Mouse (Mus musculus) heart, adult 2 months (tissue): Measurements from ENCODE around the gene Ndufs4. TPM values are rescaled to one million over a fixed set of nuclear protein-coding genes. Genes with fewer than 3 reads are reported as not detected.
"Not testable (repeated sequence)": the region's sequence is repeated elsewhere in the genome, so short reads cannot be mapped to it uniquely, and the experiment has no call there.

Experiments
- DNase-seq, 2 experiments: peaks; one replicate each; pipeline ENCODE4 v3.0.0; 2021
- H3K27ac ChIP-seq: fragments of 200-600 bp; 2 replicates; pipeline ENCODE4 v1.8.1; 2022
- H3K27me3 ChIP-seq: fragments of 200-500 bp; 2 replicates; pipeline ENCODE4 v1.6.1; 2012; ENCODE audit warnings: mild to moderate bottlenecking, low read length, inconsistent platforms, mixed read lengths; ENCODE audit not compliant: control insufficient read depth, insufficient read depth
- H3K36me3 ChIP-seq: fragments of 200-500 bp; 2 replicates; pipeline ENCODE4 v1.6.1; 2012; ENCODE audit warnings: low read length, inconsistent platforms; ENCODE audit not compliant: control insufficient read depth, insufficient read depth
- H3K4me1 ChIP-seq: fragments of 200-500 bp; 2 replicates; pipeline ENCODE4 v1.6.1; 2011; ENCODE audit warnings: low read length; ENCODE audit not compliant: control insufficient read depth, insufficient read depth
- H3K4me3 ChIP-seq: fragments of 200-600 bp; 2 replicates; pipeline ENCODE4 v1.8.1; 2022
- H3K79me2 ChIP-seq: fragments of 200-500 bp; replicated peaks from 2 replicates; pipeline ENCODE4 v1.6.1; 2012; ENCODE audit warnings: mild to moderate bottlenecking, inconsistent platforms, low read length, moderate library complexity, mixed read lengths; ENCODE audit not compliant: control insufficient read depth, insufficient read depth
- H3K9ac ChIP-seq: fragments of 200-500 bp; 2 replicates; pipeline ENCODE4 v1.6.1; 2012; ENCODE audit warnings: low read depth, mild to moderate bottlenecking, control low read depth, inconsistent platforms, low read length, mixed read lengths
- CTCF ChIP-seq: fragments of 200-600 bp; IDR thresholded peaks from 2 replicates; pipeline ENCODE4 v1.8.1; 2022; ENCODE audit warnings: antibody characterized with exemption, mild to moderate bottlenecking, moderate library complexity
- EP300 ChIP-seq: fragments of 200-500 bp; IDR thresholded peaks from 2 replicates; pipeline ENCODE4 v1.6.1; 2011; ENCODE audit warnings: low read depth, low read length, control low read depth; ENCODE audit not compliant: insufficient read depth
- POLR2A ChIP-seq: fragments of 200-500 bp; IDR thresholded peaks from 2 replicates; pipeline ENCODE4 v1.6.1; 2011; ENCODE audit warnings: mild to moderate bottlenecking, low read depth, low read length, control low read depth; ENCODE audit not compliant: insufficient read depth
- WGBS: fragments of 180-500 bp; shearing (Covaris S2); methylation state at CpG from one replicate; pipeline ENCODE4 v1.1.7; 2018; 5-methylcytosine and 5-hydroxymethylcytosine counted together
- intact Hi-C: fragments of 180-260 bp; cut with DNase I; formaldehyde crosslinking; loops from one replicate; pipeline ENCODE4 v1.15.1; 2025
- polyA plus RNA-seq: library from polyadenylated mRNA; depleted of rRNA; stranded (reverse); fragments of >200 nt; gene quantifications from 2 replicates; pipeline ENCODE4 v1.2.3, GENCODE M21; 2012
- total RNA-seq, 2 experiments: library from RNA; stranded (reverse); gene quantifications; 2 replicates each; pipeline ENCODE4 v1.2.3; 2021

The Ndufs4 gene
- total and polyA plus RNA-seq, 3 experiments: 185 to 588 (median 493) TPM

DNA sequence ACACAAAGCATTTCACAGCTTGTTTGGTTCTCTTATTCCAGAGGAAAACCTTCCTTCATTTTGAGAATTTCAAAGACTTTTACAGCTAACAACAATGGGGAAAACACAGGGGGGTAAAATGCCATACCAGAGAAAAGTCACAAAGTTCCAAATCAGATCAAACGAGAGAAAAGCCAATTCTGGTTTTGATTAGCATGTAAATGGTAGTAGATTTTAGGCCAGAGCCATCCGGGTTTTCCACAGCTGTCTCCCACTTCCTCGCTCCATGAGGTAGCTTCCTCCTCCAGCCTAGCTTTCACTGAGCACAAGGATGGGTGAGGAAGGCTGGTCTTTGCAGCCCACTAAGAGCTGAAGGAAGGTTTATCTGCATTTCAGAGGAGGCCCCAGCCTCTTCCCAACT, 90.3 kb downstream of the Ndufs4 start:
- intact Hi-C loops: no loop called here
- H3K9ac ChIP-seq: no peak overlapping the region
- no peaks in the 10 kb centered on the region for H3K27me3 ChIP-seq
- H3K4me3 ChIP-seq: no peak overlapping the region
- H3K27ac ChIP-seq: no peak overlapping the region
- no peak for TF ChIP-seq POLR2A
- no peak for TF ChIP-seq EP300
- TF ChIP-seq CTCF: no peak
- H3K36me3 ChIP-seq: peaks cover 10% of the 10 kb centered on the region
- no peaks in the 10 kb centered on the region for H3K79me2 ChIP-seq
- no peak for DNase-seq
- peaks cover 6% of the 10 kb centered on the region for H3K4me1 ChIP-seq
- 73% methylated on average over 3 of the region's 3 CpGs for WGBS

DNA sequence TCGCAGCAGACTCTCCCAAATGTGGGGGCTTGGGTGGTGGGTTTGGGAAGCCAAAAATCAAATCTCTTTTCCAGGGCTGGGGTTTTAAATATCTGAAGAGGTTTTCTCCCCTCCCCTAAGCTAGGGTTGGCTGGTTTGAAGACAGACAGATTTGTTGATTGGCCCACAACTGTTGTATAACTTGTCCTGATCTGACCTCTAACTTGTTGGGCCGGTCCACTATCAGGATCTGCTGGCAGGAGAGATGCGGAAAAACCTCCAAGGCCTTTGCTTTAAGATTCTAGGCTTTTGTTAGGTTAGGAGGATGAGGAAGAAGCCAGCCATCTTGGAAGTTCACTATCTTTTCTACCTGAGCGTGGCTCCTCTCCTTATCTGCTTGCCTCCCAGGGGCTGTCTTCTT, 91.5 kb downstream of the Ndufs4 start:
- TF ChIP-seq CTCF (no peak), EP300 (no peak), POLR2A (no peak)
- DNase-seq: peak in 1 of 2 experiments; percentile 14
- Histone ChIP-seq H3K4me3 (no peak overlapping the region), H3K27ac (no peak overlapping the region), H3K27me3 (no peaks in the 10 kb centered on the region), H3K36me3 (peaks cover 10% of the 10 kb centered on the region), H3K4me1 (peaks cover 6% of the 10 kb centered on the region), H3K9ac (no peak overlapping the region), H3K79me2 (no peaks in the 10 kb centered on the region)
- intact Hi-C loops: no loop called here
- 65% methylated on average over 4 of the region's 4 CpGs for WGBS

DNA sequence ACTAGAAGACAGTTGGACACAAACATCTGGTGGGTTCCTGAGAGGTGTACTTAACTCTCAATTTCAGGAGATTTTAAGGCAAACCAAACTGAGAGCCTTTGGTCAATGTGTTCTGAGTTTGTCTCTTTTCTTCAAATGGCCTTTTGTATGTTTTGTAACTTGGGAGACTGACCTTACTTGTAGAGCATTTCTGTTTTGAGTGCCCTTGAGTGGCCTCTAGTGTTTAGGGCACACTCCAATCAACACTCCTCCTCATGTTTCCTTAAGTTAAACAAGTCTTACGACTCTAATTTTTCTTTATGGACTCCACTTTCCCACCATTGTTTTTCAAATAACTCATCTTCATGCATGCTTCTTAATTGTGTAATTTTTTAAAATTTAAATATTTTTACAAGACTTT, 98.6 kb downstream of the Ndufs4 start:
- no peak for TF ChIP-seq CTCF
- TF ChIP-seq EP300: no peak
- TF ChIP-seq POLR2A: no peak
- H3K27ac ChIP-seq: peak overlapping the region; percentile 62
- no peak overlapping the region for H3K9ac ChIP-seq
- H3K36me3 ChIP-seq: peaks cover 24% of the 10 kb centered on the region
- H3K4me1 ChIP-seq: no peaks in the 10 kb centered on the region
- H3K4me3 ChIP-seq: no peak overlapping the region
- 73% methylated on average over 1 of the region's 1 CpGs for WGBS
- no peak for DNase-seq
- H3K27me3 ChIP-seq: no peaks in the 10 kb centered on the region
- intact Hi-C loops: loop anchor here (5.0 kb wide), 1 partner anchor 168 kb away; the partner anchor contains the start of gene Fst
- no peaks in the 10 kb centered on the region for H3K79me2 ChIP-seq

DNA sequence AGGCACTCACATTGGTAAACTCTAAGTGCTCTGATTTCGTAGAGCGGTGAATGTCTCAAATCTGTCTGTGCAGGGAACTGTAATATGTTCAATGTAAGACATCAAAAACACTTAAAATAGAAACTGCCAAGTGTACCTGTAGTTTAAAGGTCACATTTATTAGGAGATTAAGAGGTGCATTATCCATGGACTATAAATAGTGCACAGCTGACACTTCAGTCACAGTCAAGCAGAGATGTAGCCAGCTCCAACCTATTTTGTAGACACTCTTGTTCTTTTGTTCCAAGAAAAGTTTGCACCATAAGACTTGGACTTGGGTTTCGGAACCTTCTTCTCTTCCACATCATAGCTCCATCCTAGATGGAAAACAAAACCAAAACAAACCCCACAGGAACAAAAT, 99.5 kb downstream of the Ndufs4 start:
- 76% methylated on average over 3 of the region's 3 CpGs for WGBS
- intact Hi-C loops: loop anchor here (5.0 kb wide), 1 partner anchor 169 kb away; the partner anchor contains the start of gene Fst
- no peak overlapping the region for H3K4me3 ChIP-seq

DNA sequence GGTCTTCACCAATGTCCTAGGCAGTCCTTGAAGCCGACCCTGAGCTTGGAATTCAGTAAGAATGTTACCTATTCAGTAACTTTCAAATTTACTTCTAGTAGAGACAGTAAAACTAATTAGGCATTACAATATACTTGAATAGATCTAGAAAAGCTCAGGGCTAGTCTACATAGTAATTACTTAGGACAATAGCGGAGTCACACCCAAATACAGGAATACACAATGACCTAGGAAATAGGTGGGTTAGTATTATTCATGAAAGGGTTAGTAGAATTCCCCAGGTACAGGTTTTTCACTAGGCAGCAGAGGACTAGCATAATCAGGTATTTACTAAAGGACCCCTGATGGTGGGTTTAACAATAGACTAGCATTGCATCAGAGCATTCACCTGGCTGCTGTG, 109.4 kb downstream of the Ndufs4 start:
- H3K27me3 ChIP-seq, H3K27ac ChIP-seq, H3K4me1 ChIP-seq, H3K9ac ChIP-seq, H3K36me3 ChIP-seq, H3K79me2 ChIP-seq, H3K4me3 ChIP-seq, DNase-seq, intact Hi-C loops: not testable (repeated sequence)
- 97% methylated on average over 2 of the region's 2 CpGs for WGBS

More for the DNA sequence above, 99.5 kb downstream of the Ndufs4 start:
- Histone ChIP-seq H3K79me2 (no peaks in the 10 kb centered on the region), H3K4me1 (no peaks in the 10 kb centered on the region), H3K36me3 (peaks cover 24% of the 10 kb centered on the region), H3K9ac (no peak overlapping the region), H3K27me3 (no peaks in the 10 kb centered on the region), H3K27ac (peak overlapping the region; percentile 62)
- TF ChIP-seq EP300 (no peak), CTCF (no peak), POLR2A (no peak)
- peak in 1 of 2 experiments; percentile 4 for DNase-seq

DNA sequence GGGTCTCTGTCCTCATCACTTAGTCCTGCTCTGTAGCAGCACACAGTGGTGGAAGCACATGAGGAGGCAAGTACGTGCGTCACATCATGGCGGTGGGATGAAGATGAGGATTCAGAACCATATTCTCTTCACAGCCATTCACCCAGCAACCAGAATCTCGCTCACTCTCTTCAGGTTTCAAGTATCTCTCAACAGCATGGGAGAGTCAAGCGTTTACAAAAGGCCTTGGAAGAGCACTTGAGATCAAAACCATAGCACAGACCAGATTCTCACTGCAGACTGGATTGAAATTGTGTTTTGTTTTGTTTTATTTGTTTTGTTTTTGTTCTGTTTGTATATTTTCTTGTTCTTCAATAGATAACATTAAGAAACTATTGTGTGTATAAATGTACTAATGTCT, 110.8 kb downstream of the Ndufs4 start:
- Histone ChIP-seq H3K4me1 (no peaks in the 10 kb centered on the region), H3K4me3 (no peak overlapping the region), H3K27me3 (no peaks in the 10 kb centered on the region; the same call in 1 of the 2 replicates), H3K79me2 (no peaks in the 10 kb centered on the region), H3K27ac (no peak overlapping the region), H3K9ac (no peak overlapping the region), H3K36me3 (no peaks in the 10 kb centered on the region)
- DNase-seq: no peak
- no peak for TF ChIP-seq CTCF
- TF ChIP-seq EP300: no peak
- no peak for TF ChIP-seq POLR2A
- 97% methylated on average over 5 of the region's 5 CpGs for WGBS
- intact Hi-C loops: no loop called here
